Mouse (Mus musculus) adrenal gland, postnatal 4 days (tissue): ENCODE results near the gene Tex37. TPM values are rescaled to one million over a fixed set of nuclear protein-coding genes. Genes with fewer than 3 reads are reported as not detected.

Source experiments
- DNase-seq, 2 experiments: peaks; one replicate each; pipeline ENCODE4 v3.0.0; 2021 to 2022; ENCODE audit warnings: low spot score in 2 of 2, mixed read lengths in 2 of 2
- long read RNA-seq, 2 experiments: library from polyadenylated mRNA; stranded (forward); transcript quantifications; one replicate each; pipeline ENCODE4 v2.0.0; 2021
- total RNA-seq, 2 experiments: library from RNA; stranded (reverse); gene quantifications; 2 replicates each; pipeline ENCODE4 v1.2.3; 2021

The Tex37 gene
- total RNA-seq: not detected
- long read RNA-seq, experiment 1: 0 reads
- long read RNA-seq, experiment 2: 0 reads

DNA sequence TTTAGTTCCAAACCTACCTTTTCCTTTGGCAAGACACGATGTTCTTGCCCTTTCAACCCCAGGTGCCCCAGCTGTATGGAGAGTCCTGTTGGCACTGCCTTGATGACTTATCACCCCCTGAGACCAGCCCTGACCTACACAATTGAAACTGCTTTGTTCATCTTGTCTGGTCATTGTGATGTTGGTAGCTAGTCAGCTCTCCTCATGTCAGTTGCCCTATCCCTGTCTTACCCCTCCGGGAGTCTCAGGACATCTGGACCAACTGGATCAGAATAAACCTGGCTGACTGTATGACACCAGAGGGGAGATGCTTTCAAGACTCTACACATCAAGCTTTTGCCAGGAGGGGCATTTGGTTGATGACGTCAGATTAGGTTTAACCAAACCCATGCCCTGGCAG is at the start of gene Tex37:
Gene Tex37, minus strand, starts transcription at position 101 of the 400 bp plus-strand sequence.
- no peak for DNase-seq

DNA sequence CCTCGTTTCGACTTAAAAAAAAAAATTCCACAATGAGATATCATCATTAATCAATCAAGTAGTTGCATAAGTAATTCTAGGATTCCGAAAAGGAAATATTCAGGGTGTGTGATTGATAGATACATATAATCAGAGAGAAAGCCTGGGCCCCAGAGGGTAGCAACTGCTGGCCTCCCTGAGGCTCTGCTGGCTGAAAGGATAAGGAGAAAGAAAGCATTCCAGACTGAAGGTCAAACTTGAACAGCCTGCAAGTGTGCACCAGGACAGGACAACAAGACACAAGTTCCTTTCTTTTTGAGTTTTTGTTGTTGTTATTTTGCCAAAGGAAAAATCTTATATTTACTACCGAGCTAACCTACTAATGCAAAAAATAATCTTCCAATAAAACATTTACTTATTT is 49.6 kb upstream of the Tex37 start:
- no peak for DNase-seq

DNA sequence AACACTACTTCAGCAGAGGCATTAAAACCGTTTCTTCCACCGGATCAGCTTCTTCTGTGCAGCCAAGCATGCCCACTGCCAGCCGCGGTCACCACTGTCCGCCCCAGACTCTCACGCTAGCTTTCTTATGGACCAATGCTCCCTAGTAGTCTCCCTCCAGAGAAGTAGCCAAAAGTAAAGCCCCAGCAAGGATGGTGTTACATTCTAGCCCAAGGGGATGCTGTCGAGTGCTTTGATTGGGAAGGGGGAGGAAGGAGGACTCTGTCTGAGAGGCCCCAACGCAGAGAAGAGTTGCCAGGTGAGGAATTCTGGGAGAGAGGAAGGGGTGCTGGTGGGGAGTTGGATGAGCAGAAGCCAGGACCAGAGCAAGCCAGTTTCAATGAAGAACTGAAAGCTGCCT is 48.7 kb upstream of the Tex37 start:
- no peak for DNase-seq

DNA sequence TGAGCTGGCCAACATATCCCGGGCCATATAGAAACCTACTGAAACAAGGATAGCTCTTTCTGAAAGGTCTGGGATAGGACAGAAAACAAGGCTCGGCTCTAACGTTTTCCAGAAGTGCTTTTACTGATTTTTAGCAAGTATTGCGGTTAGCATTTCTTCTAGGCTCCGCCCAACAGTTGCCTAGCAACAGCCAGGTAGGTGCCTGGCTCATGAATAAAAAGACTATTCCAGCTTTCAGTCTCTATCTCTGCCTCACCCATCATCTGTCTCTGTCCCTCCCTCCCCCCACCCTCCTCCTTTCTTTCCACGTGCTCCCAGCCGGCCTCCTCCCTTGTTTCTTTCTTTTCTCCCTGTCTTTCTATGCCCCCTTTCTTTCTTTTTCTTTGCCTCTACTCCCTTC is 47.0 kb upstream of the Tex37 start:
- no peak for DNase-seq

DNA sequence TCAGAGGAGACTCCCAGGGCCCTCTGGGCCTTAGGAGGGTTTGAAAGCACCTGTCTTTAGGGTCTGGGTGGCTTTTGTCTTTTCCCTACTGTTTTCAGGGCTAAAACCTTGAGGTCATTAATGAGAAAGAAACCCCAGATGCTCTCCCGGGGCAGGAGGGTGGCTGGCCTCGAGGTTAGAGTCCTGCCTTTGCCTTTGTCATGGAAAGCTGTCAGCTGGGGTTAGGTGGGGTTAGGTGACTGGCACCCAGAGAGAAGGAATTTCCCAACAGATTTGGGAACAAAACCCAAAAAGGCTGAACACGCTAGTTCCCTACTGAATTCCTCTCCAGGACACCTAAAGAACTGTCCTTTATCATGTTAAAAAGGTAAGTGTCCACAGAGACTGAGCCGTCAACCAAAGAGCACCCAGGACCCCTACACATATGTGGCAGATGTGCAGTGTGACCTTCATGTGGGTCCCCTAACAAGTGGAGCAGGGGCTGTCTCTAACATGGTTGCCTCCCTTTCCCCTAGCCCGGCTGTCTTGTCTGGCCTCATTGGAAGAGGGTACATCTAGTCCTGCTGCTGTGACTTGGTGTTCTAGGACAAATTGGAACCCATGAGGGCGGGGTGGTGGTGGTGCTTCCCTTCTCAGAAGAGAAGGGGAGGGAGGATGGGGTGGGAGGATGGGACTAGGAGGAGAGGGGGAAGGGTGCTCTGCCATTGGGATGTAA is 45.5 kb upstream of the Tex37 start:
- DNase-seq: no peak

DNA sequence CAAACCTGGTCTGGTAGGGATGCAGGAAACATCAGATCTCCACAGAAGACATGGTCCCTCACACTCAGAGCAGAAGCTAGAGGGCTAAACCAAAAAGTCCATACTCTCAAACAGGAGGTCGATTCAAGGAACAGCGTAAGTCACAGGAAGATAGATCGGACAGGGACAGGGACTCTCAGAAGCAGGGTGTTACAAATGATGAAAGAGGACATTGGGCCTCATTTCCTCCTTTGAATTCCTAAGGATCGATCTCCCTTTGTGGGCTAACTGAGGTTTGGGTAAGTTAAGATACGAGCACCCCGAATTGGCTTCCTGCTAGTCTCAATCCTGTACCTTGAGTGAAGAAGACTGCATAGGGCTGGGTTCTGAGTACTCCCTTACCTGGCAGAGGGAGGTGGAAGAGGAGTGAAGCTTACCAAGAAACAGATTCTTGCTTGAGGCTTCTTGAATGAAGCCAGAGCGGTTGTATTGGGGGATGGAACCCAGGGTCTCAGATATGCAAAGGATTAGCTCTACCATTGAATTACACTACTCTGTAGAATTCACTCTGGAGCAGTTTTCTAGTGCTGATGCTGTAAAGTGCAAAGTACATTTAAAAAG is 38.7 kb upstream of the Tex37 start:
- no peak for DNase-seq

DNA sequence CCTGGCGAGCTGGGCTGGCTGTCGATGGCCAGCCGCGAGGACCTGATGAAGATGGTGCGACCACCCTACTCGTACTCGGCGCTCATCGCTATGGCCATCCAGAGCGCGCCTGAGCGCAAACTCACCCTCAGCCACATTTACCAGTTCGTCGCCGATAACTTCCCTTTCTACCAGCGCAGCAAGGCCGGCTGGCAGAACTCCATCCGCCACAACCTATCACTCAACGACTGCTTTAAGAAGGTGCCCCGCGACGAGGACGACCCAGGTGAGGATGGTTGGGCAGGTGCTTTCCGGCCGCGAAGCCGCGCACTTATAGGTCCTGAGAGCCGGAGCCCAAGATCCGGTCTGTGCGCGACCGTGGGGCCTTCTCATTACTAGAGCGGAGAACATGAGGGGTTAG is 38.2 kb upstream of the Tex37 start:
- peak in 1 of 2 experiments; percentile 3 for DNase-seq

DNA sequence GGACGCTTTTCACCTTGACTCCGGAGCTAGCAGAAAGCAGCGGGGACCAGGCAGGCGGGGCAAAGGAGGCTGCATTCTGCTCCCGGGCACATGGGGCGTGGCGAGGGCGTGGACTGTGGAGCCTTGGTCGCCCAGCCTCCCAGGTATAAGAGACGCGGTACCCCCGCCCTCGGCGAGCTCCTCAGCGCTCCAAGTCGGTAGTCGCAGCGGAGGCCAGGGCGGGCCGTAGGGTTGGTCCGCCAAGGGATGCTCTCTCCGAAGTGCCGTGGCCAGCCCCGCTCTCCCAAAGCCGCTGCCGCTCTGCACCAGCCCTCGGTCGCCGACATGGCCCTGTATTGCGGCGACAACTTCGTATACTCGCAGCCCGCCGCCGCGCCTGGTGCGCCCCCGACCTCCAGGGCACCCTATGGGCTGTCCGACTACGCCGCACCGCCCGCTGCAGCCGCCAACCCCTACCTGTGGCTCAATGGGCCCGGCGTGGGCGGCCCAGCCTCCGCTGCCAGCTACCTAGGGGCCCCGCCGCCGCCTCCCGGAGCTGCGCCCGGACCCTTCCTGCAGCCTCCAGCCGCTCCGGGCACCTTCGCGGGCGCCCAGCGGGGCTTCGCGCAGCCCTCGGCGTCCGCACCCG is 37.7 kb upstream of the Tex37 start, which contains the start of gene Foxi3:
Gene Foxi3, plus strand, starts transcription at position 247 of the 628 bp plus-strand sequence.
- no peak for DNase-seq

DNA sequence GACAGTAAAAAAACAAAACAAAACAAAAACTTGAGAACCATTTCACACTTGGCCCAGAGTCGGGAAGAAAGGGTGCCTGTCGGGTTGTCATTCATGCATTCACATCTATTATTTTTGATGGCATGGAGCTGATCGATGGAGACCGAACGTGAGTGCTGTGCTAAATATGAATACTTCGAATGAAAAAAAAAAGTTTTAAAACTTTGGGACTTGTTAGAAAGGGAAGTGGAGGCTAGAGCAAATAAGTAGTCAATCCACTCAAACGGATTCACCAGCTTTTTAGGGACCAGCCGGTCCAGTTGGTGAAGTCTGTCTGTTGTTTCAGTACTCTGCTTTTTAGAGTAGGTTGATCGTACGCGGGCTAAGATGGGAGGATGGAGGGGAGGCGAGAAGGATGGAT is 37.1 kb upstream of the Tex37 start:
- DNase-seq: no peak

DNA sequence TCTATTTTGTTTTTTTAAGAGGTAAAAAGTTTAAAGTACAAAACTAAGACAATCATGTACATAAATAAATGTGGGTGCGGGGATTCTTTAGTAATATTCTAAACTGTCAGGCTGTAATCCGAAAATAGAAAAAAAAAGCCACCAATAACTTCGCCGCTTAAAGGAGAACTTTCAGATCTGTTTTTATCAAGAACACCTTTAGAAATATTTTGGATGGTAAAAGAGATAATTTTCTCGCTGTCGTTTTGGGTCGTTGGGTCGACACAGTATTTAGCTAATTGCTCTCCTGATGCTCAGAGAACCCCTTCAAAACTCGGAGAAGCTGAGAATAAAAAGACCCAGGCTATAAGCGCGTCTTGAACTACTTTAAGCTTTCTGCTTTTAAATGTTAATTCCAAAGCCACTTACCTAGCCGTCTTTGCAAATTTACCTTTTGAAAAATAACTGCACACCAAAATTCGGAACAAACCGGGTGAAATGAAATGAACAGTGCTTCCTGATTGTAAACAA is 36.6 kb upstream of the Tex37 start:
- no peak for DNase-seq

DNA sequence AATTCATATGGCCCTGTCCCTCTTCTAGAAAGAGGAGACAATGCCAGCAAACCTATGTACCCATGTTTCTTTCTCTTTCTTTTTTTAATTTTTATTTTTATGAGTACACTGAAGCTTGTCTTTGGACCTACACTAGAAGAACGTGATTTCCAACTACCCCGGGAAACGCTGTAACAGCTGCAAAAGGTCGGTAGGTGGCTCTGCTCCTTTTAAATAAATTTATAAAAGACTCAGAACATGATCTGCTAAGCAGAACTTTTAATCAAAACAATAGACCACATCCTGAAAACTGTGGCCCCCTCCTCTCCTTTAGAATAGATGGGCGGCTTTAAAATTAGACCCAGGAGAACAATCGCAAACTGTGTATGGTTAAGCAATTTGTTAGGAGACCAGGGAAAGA is 35.3 kb upstream of the Tex37 start:
- DNase-seq: no peak

DNA sequence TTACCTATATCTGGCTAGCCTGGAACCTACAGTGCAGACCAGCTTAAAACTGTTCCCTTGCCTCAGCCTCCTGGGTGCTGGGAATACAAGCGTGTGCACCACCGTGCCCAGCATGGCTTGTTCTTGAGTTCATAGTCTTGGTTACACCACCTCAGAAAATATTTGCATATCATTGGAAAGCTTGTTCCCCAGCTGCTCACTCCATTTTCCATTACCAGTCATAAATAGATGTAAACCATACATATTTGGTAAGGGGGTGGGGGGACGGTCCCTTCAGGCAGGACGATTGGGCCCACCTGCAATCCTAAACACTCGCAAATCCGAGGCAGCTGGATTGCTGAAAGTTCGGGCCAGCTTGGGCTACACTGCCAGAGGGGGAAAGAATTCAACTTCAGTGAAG is 34.5 kb upstream of the Tex37 start:
- DNase-seq: no peak

DNA sequence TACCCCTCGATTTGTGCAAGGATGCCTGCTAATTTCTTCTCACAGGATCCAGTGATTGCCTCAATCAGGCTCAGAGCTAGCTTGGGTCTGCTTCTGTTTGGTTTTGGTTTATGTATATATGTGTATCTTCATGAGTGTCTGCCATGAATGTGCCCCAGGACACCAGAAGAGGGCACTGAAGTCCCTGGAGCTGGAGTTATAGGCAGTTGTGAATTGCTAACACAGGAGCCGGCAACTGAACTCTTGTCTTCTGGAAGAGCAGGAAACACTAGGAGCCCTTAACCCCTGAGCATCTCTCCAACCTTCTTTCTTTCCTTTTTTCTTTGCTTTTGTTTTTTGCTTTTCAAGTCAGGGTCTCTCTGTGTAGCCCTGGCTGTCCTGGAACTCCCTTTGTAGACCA is 13.1 kb upstream of the Tex37 start:
- DNase-seq: no peak

DNA sequence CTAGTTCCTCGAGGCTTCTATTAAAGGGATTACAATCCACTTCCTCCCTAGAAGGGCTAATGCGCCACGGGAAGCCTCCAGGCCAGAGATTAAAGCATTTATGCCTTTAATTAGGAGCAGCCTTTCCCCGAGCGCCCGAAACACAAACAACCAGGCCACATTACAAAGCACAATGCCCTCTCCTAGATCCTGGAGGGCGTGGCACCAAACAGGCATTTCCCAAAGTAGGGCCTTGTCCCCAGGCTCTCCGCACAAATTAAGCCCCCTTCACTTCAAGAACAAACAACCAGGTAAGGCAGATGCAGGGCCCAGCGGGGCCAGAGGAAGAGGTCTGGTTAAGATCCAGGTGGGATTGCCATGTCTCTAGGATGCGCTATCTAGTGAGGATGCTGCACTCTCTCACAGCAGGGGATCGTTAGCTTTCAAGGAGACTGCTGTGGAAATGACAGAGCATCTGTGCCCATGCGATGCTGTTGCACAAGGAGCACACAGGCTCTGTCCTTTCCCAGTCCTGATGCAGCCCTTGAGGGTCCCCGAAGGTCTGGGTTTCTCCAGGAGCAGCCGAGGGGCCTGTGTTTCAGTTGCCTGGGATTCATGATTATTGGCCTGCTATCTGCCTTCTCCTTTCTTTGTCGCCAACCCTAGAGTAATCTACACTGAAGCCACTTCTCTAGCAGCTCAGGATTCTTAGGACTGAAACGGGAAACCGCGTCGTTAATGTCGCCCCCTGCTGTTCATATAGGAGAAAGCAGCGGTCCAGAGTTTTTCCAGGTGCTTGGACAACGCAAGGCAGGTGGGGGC is 2.7 kb upstream of the Tex37 start:
- no peak for DNase-seq

DNA sequence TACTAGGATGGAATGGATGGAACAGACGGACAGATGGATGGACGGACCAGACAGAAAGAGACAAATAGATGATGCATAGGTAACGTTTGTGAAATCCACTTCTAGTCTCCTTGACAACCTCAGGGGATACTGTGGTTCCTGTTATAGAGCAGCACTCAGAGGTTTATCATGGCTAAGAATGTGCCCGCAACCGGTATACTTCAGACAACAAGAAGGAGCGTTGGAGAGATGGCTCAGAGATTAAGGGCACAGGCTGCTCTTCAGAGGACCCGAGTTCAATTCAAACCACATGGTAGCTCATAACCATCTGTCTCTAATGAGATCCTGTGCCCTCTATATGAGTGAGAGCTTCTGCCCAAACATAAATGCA is 6.3 kb downstream of the Tex37 start:
- no peak for DNase-seq

DNA sequence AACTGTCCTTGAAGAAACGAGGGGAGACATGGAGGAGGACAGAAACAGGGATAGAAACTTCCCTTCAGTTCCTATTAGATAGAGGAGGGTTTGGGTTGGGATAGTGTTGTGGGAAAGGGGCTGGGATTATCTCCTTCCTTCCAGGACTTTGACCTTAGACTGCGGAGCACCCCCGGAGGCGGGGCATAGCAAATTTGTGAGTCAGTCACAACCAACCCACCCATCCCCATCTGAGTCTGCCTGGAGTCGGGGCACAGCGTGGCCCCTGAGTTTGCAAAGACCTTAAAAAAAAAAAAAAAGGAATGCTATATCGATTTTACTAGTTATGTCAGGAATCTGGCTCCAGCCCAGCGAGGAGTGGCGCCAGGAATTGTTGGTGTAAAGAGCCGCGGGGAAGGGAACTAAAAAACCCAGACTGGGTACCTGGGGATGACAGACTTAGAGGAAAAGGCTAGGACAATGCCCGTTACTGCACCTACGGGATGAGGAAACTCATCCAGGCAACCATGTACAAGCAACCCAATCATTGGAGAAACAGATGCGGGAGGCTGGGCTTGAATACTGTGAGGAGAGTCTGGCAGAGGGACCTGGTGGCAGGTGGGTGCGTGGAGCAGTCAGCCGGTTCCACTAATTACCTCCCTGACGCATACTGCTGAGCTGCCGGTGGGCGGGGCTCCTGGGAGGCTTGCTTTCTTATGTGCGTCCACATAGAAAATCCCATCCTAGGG is 6.9 kb downstream of the Tex37 start:
- no peak for DNase-seq

DNA sequence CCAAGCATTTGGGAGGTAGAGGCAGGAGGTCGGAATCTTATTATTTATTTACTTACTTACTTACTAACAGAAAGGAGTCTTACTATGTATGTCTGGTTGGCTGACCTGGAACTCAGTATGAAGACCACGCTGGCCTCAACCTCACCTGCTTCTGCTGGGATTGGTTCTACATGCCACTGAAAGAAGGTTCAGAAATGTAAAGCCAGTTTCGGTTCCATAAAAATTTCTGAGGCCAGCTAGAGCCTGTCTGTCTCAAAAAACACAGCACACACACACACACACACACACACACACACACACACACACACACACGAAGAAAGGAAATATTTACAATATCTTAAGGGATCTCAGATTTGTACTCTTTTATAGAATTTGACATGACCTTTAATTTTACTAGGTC is 8.4 kb downstream of the Tex37 start:
- DNase-seq: no peak

DNA sequence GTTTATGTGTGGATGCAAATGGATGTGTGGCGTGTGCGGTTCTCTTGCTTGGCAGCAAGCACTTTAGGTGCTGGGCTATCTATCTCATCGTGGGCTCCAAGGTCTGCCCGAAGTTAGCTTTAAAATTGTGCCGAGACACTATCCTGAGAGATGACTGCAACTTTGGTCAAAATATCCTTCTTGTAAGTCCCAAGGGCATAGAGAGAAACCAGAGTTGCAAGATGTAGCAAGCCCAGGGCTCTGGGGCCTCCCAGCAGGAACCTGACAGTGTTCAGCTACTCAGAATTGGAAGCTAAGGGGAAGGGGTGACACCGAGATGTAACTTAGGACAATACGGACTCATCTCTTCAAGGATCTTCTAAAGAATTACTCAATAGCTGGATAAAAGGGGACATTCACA is 9.2 kb downstream of the Tex37 start:
- DNase-seq: no peak

DNA sequence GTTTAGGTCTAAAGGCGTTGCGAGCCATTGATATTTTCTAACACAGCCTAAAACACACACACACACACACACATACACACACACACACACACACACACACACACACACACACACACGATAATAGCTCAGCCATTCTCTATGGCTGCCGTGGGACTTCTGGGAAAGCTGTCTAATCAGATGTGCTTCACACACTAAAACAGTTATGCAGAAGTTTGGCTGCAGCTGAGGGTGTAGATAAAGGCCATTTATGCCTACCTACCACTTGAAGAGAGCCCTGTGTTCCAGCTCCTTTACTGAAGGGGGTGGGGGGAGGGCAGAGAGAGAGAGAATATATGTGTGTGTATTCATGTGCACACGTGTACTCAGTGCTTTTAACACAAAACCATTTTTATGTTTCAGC is 15.0 kb downstream of the Tex37 start:
- DNase-seq: no peak

DNA sequence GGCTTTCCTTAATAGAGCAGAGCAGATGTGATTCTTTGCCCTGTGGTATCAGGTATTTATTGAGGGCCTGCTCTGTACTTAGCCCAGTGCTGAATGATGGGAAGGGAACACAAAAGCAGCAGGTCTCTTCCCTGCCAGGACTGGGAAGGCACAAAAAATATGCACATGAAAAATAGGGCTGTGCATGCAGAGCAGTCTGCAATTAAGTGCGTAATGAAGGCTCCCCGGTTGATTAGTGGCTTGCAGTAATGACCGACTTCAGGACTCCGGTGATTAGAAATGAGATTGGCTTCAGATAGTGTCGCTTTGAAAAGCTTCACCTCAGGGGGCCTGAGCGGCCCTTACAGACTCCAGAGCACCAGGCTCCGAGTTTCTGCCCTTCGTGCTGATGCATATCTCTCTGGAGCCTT is 19.1 kb downstream of the Tex37 start:
- DNase-seq: no peak

DNA sequence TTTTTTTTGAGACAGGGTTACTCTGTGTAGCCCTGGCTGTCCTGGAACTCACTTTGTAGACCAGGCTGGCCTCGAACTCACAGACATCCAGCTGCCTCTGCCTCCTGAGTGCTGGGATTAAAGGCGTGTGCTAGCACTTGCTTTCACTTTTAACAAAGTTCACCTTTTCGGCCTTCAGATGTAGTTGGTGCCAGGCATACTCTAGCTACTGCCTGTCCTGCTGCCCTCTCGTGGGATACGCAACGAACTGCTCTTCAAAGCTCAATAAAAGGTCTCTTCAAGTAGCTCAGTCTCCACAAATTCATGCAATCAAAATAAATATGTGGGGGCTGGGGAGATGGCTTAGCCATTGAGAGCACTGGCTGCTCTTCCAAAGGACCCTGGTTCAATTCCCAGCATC is 20.6 kb downstream of the Tex37 start:
- no peak for DNase-seq
